Mouse (Mus musculus): ENCODE data around the gene E130114P18Rik.

GRCm38 (mm10) chr4:97609831-97610727 is 167.8 kb downstream of the E130114P18Rik start:
- TF ChIP-seq POLR2A (IDR thresholded peaks at IDR 0.05; ENCODE audit: borderline replicate concordance, extremely low read depth, insufficient read depth, insufficient read length, poor library complexity, severe bottlenecking): no peak
- TF ChIP-seq CTCF (IDR thresholded peaks at IDR 0.05; ENCODE audit: borderline replicate concordance, extremely low read depth, insufficient read depth, insufficient read length): no peak
